Mouse (Mus musculus): ENCODE results near the gene Slc27a5. TPM values are rescaled to one million over a fixed set of nuclear protein-coding genes. Genes with fewer than 3 reads are reported as not detected.

The Slc27a5 gene
- polyA plus RNA-seq (2012; rRNA removed): 0.19 and 0.51 TPM in 2 replicates

GRCm38 (mm10) chr7:12998053-12998452 is at the start of gene Slc27a5:
Gene Slc27a5 (minus strand): TSS chr7:12998192.
- no peak for DNase-seq (ENCODE audit: low read depth)

GRCm38 (mm10) chr7:13046084-13046483 is 48.1 kb upstream of the Slc27a5 start:
- DNase-seq (ENCODE audit: low read depth): no peak

- no peak for DNase-seq (ENCODE audit: low read depth)
These were observed 46.2 kb upstream of the Slc27a5 start for GRCm38 (mm10) chr7:13044254-13044625.

GRCm38 (mm10) chr7:13043445-13044253 is 45.7 kb upstream of the Slc27a5 start:
- DNase-seq (ENCODE audit: low read depth): no peak

GRCm38 (mm10) chr7:13043120-13043444 is 45.1 kb upstream of the Slc27a5 start:
- no peak for DNase-seq (ENCODE audit: low read depth)

- no peak for DNase-seq (ENCODE audit: low read depth)
These were observed 44.5 kb upstream of the Slc27a5 start for GRCm38 (mm10) chr7:13042511-13042910.

- DNase-seq (ENCODE audit: low read depth): no peak
These were observed 43.3 kb upstream of the Slc27a5 start for GRCm38 (mm10) chr7:13041256-13041655.

GRCm38 (mm10) chr7:13039181-13039580 is 41.2 kb upstream of the Slc27a5 start:
- no peak for DNase-seq (ENCODE audit: low read depth)

GRCm38 (mm10) chr7:13038621-13039169 is 40.7 kb upstream of the Slc27a5 start:
- DNase-seq (ENCODE audit: low read depth): no peak

GRCm38 (mm10) chr7:13037901-13038555 is 40.0 kb upstream of the Slc27a5 start, which contains the start of gene Ube2m:
Gene Ube2m (minus strand): TSS chr7:13038275.
- no peak for DNase-seq (ENCODE audit: low read depth)

- DNase-seq (ENCODE audit: low read depth): no peak
These were observed 39.4 kb upstream of the Slc27a5 start for GRCm38 (mm10) chr7:13037366-13037765.

GRCm38 (mm10) chr7:13036806-13037205 is 38.8 kb upstream of the Slc27a5 start:
- DNase-seq (ENCODE audit: low read depth): no peak

- DNase-seq (ENCODE audit: low read depth): no peak
These were observed 37.3 kb upstream of the Slc27a5 start for GRCm38 (mm10) chr7:13035211-13035855.

- DNase-seq (ENCODE audit: low read depth): no peak
These were observed 36.4 kb upstream of the Slc27a5 start, which contains the start of gene Chmp2a for GRCm38 (mm10) chr7:13034148-13034977. Gene Chmp2a (minus strand): TSS chr7:13034807.

- no peak for DNase-seq (ENCODE audit: low read depth)
These were observed 35.6 kb upstream of the Slc27a5 start for GRCm38 (mm10) chr7:13033451-13034147.

GRCm38 (mm10) chr7:13032541-13032940 is 34.5 kb upstream of the Slc27a5 start:
- no peak for DNase-seq (ENCODE audit: low read depth)

- no peak for DNase-seq (ENCODE audit: low read depth)
These were observed 34.0 kb upstream of the Slc27a5 start for GRCm38 (mm10) chr7:13031983-13032382.

GRCm38 (mm10) chr7:13031069-13031468 is 33.1 kb upstream of the Slc27a5 start:
- DNase-seq (ENCODE audit: low read depth): no peak

- DNase-seq (ENCODE audit: low read depth): no peak
These were observed 31.0 kb upstream of the Slc27a5 start for GRCm38 (mm10) chr7:13028986-13029385.

GRCm38 (mm10) chr7:13025511-13026112 is 27.6 kb upstream of the Slc27a5 start:
- DNase-seq (ENCODE audit: low read depth): no peak

Measured in gonadal fat pad, adult 2 months (tissue).